Comparison of ENCODE assay signal across 34 mouse cellular contexts in genomic region chr3:150275038-150275437, GRCm38 (mm10).
"Had no signal": no experiment of that assay in that cellular context is flagged by ENCODE, and none has a peak within 500 bp of the region (broad histone marks: within the 10 kb centered on the region; RNA-seq: fewer than 3 reads in every experiment).

No protein-coding gene starts in this region.

- H3K4me3 ChIP-seq: heart, embryonic 10.5 days; heart, embryonic 12.5 days; heart, embryonic 13.5 days; heart, embryonic 15.5 days; hindbrain, embryonic 10.5 days; hindbrain, embryonic 12.5 days; hindbrain, embryonic 13.5 days; hindbrain, embryonic 15.5 days; intestine, embryonic 15.5 days; kidney, embryonic 15.5 days; layer of hippocampus, adult 2 months had no signal

- H3K4me1 ChIP-seq: heart, embryonic 10.5 days; heart, embryonic 12.5 days; heart, embryonic 13.5 days; heart, embryonic 15.5 days; hindbrain, embryonic 10.5 days; hindbrain, embryonic 12.5 days; hindbrain, embryonic 13.5 days; hindbrain, embryonic 15.5 days; intestine, embryonic 15.5 days; kidney, embryonic 15.5 days had no signal

- H3K27me3 ChIP-seq: heart, embryonic 12.5 days; heart, embryonic 13.5 days; heart, embryonic 15.5 days; hindbrain, embryonic 12.5 days; hindbrain, embryonic 13.5 days; hindbrain, embryonic 15.5 days; intestine, embryonic 15.5 days; kidney, embryonic 15.5 days had no signal

- H3K9me3 ChIP-seq: heart, embryonic 10.5 days; heart, embryonic 12.5 days; heart, embryonic 13.5 days; heart, embryonic 15.5 days; hindbrain, embryonic 10.5 days; hindbrain, embryonic 12.5 days; hindbrain, embryonic 13.5 days; hindbrain, embryonic 15.5 days; intestine, embryonic 15.5 days; kidney, embryonic 15.5 days had no signal

- H3K36me3 ChIP-seq: heart, embryonic 10.5 days; heart, embryonic 12.5 days; heart, embryonic 13.5 days; heart, embryonic 15.5 days; hindbrain, embryonic 10.5 days; hindbrain, embryonic 12.5 days; hindbrain, embryonic 13.5 days; hindbrain, embryonic 15.5 days; intestine, embryonic 15.5 days; kidney, embryonic 15.5 days had no signal

- H3K4me2 ChIP-seq: heart, embryonic 11.5 days; heart, embryonic 12.5 days; heart, embryonic 13.5 days; heart, embryonic 15.5 days; hindbrain, embryonic 12.5 days; hindbrain, embryonic 13.5 days; hindbrain, embryonic 15.5 days; intestine, embryonic 15.5 days; kidney, embryonic 15.5 days had no signal

- ATAC-seq: hindbrain, embryonic 16.5 days; hindbrain, postnatal 0 days; inflammation-experienced regulatory T-cells, adult 6 months; intestine, embryonic 15.5 days; intestine, embryonic 16.5 days; intestine, postnatal 0 days had no signal

- H3K27ac ChIP-seq: heart, embryonic 10.5 days; heart, embryonic 13.5 days; heart, embryonic 15.5 days; hindbrain, embryonic 10.5 days; hindbrain, embryonic 12.5 days; hindbrain, embryonic 13.5 days; hindbrain, embryonic 15.5 days; hindbrain, postnatal 0 days; intestine, embryonic 15.5 days; kidney, embryonic 15.5 days; kidney, postnatal 0 days; layer of hippocampus, adult 2 months had no signal

- H3K9ac ChIP-seq: heart, embryonic 12.5 days; heart, embryonic 13.5 days; heart, embryonic 15.5 days; hindbrain, embryonic 12.5 days; hindbrain, embryonic 13.5 days; hindbrain, embryonic 15.5 days; intestine, embryonic 15.5 days; kidney, embryonic 15.5 days had no signal

- DNase-seq: heart, postnatal 10 days; heart, postnatal 14 days; heart, postnatal 36 days; heart, postnatal 4 days; kidney, adult 11 months; kidney, adult 18-20 months; kidney, adult 2 months; kidney, adult 8-10 months; kidney, adult 9 months; kidney, postnatal 10 days; kidney, postnatal 14 days; kidney, postnatal 25 days; kidney, postnatal 36 days; kidney, postnatal 4 days; layer of hippocampus, adult 9-11 months; layer of hippocampus, postnatal 36 days had no signal
